Mouse (Mus musculus) testis, adult 2 months (tissue): ENCODE measurements around the gene Cptp.

Experiments used
- CTCF ChIP-seq: fragments of 200-500 bp; IDR thresholded peaks from 2 replicates; pipeline ENCODE4 v1.5.1; 2012; ENCODE audit warnings: low read depth, mild to moderate bottlenecking, inconsistent platforms, low read length, moderate library complexity; ENCODE audit not compliant: control insufficient read depth, insufficient read depth, insufficient replicate concordance
- POLR2A ChIP-seq: fragments of 200-500 bp; IDR thresholded peaks from 2 replicates; pipeline ENCODE4 v1.6.1; 2012; ENCODE audit warnings: low read depth, mild to moderate bottlenecking, inconsistent platforms, low read length, moderate library complexity; ENCODE audit not compliant: control insufficient read depth

DNA sequence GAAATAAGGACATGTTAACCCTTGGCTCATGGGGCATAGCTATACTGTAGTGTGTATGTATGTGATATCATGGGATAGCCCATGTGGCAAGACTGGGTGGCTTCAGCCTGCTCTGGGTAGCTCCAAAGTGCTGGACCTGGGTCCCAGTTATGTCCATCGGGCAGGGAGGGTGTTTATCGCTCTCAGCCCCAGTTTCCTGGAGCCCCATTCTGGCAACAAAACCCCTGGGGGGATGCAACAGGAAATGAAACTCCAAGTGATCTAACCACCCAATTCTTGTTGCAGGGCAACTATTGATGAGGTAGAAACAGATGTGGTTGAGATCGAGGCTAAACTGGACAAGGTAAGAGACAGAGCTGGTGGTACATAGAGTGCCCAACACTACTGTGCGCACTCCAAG is 26.6 kb upstream of the Cptp start:
- TF ChIP-seq CTCF (no peak), POLR2A (no peak)
